Mouse (Mus musculus): ENCODE measurements at regions not wholly inside any gene's neighbourhood (a gene's known extent, or its start where the extent isn't known, plus 50 kb on each side); places are given as distances from the start of the nearest gene placed in this dataset.
A peak's percentile ranks its signal among the peaks of the same experiment; 100 is the strongest.

DNA sequence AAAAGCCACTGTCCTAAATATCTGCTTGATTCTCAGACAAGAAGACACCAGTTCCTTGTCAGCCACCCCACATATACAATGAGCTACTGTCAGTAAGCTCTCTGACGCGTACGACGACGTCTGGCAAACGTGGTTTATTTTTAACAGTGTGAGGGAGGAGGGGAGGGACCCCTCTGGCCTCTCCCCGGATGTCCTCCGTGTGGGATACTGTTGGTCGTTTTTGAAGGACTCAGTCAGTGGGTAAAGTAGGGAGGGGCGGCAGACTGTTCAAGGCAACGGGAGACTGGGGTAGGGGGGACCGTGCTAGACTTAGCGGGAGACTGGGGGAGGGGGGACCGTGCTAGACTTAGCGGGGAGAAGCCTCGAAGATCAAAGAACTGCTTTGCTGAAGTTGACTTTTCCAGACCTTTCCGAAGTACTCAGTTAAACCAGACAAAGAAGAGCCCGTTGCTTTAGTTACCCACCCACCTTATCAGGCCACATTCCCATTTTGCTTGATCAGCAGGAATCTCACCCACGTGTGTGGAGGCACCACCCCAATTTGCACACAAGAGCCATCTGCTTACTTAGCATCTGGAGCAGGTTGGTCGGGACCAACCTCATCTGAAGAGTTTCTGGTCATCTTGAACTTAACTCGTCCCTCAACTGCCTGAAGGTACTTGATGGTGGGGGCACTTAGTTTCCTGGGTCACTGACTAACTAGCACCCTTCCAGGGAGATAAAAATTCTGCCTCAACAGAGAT is 92.6 kb upstream of the Mark1 start:
- no peak for DNase-seq (ENCODE audit: low spot score in 2 of 2)

DNA sequence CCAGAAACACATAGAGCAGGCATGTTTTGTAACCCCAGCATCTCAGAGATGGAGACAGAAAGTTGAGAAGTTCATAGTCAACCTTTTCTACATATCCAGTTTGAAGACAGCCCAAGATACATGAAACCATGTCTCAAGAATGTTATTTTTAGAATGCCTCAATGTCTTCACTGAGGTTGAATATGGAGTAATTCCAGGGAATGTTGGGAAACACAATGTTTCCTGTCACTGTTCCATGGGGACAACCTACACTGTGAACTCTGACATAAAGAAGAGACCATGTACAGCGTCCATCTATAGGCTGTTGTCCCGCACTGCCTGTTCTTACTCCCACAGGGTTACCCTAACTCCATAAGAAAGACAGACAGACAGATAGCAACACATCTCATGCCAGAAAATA is 89.8 kb upstream of the Mark1 start:
- DNase-seq (ENCODE audit: low spot score in 2 of 2): no peak

DNA sequence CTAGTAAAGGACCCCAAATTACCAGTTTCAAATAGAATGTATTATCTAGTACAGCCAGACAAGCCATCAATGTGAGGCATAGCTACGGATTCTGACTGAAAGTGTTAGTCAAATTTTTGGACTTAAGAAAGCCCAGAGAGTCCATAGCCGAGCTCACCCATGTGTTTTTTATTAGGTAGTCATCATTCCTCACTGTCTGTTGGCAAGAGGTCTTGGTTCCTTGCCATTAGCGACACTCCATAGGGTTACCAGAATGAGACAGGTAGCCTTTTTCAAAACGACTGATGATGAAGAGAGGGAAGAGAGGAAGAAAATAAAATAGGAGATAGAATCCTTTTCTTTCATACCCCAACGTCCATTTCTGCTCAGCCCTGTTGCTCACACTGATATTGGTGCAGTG is 83.8 kb upstream of the Mark1 start:
- no peak for DNase-seq (ENCODE audit: low spot score in 2 of 2)

DNA sequence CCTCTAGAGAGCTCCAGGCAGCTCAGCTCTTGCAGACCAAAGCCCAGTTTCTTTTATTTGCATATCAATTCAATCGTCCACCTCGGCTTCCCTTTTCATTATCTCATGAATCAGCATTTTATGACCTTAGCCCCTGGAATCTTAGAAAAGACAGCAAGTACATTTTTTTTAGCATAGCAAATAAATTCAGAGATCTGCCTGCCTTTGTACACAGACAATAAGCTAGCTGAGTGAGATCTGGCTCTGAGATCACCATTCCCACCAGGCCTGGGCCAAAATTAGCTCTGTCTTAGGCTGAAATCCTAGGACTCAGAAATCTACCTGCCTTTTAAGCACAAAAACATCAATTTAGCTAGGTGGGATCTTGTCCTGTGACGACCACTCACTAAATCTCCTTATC is 80.7 kb upstream of the Mark1 start:
- no peak for DNase-seq (ENCODE audit: low spot score in 2 of 2)

DNA sequence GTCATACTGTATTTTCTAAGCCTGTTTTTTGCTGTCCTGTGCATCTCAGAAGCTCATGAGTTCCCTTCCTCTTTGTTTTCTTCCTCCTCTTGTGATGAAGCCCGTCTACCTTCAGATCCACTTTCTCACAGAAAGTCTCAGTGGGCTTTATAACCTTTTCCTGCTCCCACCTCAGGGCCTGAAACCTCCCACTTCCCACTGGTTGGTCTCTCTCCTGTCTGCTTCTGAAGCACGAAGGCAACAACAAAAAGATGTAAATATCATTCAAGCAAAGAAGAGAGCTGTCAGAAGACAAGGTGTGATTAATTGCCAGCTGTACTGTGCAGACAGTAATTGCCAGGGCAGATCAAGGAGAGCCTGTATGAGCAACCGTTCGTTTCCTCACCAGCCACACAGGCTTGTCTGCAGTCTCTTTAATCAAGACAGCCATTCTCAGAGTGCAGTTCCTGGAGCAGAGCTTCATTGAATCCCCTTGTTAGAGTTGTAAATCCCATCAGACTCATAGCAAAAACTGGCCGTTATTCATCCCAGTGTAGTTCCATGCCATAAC is 80.0 kb upstream of the Mark1 start:
- DNase-seq (ENCODE audit: low spot score in 2 of 2): no peak

DNA sequence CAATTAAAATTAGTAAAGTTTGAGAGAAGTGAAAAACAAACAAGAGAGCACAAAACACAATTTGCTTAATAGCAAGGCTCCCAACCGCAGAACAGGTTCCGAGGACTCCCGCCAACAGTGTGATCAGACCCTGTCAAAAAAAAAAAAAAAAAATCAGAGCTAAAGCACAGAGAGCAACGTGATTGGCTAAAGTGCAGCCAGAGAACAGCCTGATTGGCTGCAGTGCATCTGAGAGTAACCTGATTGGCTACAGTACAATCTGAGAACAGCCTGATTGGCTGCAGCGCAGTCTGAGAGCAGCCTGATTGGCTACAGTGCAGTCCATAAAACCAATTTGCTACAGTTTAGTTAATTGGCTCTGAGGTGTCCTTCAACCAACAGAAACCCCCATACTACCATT is 74.6 kb upstream of the Mark1 start:
- DNase-seq (ENCODE audit: low spot score in 2 of 2): no peak

DNA sequence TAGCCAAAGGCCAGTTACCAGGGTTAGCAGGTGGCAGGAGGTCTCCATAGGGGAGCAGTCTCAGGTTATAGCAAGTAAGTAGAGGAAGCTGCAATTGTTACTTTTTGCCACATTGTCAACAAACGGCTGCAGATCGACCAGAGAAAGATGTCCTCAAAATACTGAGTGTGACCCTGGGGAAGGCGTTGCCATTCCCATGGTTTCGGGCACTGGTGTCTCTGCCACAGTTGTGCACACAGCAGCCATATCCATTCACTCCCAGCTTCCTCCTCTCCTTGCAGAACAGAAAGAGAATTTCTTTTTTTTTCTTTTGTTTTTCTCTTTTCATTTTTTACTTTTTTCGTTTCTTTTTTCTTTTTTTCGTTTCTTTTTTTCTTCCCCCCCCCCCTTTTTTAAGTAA is 73.4 kb upstream of the Mark1 start:
- no peak for DNase-seq (ENCODE audit: low spot score in 2 of 2)

DNA sequence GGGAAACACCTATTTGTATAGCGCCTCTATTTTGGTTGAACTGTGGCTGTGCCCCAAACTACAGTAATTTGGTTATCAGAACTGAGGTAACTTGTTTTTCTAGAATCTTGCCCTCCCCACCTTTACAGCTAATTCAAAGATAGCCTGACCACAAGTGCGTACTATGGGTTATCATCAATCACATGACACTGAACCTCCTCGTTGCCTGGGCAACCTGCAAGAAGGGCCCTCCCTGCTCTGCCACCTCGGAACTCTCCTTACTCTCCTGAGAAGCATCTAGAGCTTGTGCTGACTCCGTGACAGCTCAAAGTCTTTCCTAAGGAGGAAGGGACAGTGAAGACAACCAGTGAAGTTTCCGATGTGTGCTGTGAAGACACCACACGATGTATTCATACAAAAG is 72.2 kb upstream of the Mark1 start:
- DNase-seq (ENCODE audit: low spot score in 2 of 2): no peak

DNA sequence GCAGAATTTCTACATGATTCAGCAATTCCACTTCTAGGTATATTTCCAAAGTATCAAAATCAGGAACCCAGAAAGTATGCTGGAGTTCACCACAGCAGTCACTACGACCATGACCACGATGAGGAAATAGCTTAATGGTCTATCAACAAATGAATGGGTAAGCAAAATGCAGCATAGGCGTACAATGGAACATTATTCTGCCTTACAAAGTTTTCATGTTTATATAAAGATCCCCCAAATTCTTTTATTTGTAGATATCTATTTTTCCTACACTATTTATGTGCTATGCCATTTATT is 71.4 kb upstream of the Mark1 start:
- DNase-seq (ENCODE audit: low spot score in 2 of 2): no peak

DNA sequence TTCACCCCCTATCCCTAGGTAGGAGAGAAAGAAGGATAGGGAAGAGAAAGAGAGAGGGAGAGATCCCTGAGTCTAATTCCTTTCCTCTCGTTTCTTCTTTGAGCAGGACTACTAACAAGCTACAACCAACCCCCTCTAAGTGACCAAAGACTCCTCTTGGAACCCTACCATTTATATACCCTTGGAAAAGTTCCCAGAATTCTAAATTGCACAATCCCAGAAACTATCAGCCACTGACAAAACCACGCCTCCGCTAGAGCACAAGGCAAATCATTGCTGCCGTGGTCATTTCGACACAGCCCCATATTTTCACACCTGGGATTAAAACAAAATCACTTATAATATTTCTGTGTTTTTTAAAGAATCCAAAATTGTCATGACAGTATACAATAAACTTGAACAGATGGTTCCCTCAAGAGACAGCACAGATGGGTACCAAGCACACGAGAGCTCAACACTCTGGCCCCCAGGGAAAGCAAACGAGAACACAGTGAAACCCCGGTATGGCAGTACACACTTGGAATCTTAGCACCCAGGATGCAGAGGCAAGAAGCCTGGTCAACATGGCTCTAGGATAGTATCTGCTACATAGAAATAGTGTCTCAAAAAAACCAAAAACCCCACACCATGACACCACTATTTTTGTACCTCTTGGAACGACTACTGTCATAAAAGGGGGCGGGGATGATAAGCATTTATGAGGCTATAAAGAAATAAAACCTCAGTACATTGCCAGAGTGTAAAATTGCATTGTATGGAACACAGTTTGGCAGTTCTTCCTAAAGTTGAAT is 70.9 kb upstream of the Mark1 start:
- DNase-seq (ENCODE audit: low spot score in 2 of 2): peak; percentile 8 to 24

DNA sequence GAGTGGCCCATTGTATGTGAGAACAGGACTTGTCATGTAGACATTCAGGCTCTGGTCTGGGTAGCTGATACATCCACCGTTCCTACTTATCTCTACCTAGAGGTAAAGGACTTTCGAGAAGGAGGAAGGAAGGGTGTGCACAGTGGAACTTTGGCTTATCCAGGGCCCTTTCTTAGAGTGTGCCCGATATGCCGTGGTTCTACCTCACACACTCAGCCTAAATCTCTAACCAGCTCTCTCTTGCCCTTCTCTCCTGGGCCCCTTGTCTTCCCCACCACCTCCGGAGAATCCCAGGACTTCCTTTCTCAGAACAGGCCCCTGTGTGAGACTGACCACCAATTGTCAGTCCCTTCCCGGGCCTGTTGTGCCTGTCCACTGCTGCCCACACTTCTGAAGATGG is 68.8 kb upstream of the Mark1 start:
- no peak for DNase-seq (ENCODE audit: low spot score in 2 of 2)

DNA sequence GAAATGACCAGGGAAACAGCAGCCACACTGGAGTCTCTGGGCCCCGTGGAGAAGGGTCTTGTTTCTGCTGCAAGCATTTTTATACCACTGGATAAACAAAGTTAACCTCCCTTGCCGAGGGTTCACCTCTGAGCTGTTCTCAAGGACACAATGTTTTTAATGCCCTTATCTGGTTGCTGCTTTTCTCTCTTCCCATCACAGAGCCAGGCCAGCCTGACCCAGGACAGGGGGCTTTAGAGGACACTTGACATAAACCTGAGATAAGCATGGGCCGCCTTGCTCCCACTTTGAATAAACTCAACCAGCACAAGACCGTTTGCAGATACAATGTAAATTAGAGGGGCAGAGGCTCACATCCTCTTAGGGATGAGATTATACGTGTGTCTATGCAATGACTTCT is 68.3 kb upstream of the Mark1 start:
- DNase-seq (ENCODE audit: low spot score in 2 of 2): no peak

DNA sequence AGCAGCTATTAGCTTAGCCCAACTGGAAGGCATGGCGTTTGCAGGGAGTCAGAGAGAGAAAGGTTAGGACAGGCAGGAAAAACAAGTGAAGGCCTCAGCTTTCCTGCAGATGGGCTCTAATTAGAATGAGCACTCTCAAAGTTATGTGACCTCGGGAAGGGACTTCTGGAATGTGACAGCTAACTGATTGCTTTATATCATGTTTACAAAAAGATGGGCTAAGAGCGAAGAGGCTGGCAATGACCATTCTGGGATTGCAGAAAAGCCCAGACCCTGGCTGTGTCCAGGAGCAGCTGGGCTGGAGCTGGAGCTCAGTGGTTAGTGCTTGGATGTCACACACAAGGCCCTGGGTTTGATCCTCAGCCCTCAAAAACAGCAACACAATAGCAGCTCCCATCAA is 65.7 kb upstream of the Mark1 start:
- no peak for DNase-seq (ENCODE audit: low spot score in 2 of 2)

DNA sequence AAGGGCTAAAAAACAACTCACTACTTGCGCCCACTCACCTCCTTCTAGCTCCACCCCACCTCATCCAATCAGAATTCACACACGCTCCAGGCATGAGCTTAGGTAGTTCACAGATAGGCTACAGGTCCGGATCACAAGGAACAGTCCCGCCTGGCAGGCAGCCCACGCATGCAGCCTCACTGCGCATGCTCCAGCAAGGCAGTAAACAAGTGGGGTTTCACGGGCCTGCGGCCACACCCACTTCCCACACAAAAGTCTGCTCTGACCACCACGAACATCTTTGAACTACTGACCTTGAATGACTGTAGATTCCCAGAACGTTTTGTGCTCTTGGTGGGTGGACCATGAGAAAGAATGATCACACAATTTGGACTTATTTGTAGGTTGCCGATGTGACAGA is 62.7 kb upstream of the Mark1 start:
- DNase-seq (ENCODE audit: low spot score in 2 of 2): no peak

DNA sequence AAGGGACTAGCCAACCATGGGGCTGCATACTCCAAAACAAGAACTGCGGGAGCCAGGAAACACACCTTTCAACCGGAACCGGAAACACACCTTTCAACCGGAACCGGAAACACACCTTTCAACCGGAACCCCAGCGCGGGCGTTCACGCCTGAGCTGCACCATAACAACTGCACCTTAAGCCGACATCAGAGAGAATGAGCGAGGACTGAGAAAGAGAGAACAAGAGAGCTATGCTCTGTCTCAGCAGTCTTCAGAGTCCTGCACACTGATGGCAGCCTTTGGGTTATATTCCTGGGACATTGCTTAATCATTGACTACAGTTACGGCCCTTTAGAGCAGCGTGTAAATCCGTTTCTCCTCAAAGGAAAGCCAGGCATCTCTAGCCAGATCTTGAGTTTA is 58.1 kb upstream of the Mark1 start:
- no peak for DNase-seq (ENCODE audit: low spot score in 2 of 2)

DNA sequence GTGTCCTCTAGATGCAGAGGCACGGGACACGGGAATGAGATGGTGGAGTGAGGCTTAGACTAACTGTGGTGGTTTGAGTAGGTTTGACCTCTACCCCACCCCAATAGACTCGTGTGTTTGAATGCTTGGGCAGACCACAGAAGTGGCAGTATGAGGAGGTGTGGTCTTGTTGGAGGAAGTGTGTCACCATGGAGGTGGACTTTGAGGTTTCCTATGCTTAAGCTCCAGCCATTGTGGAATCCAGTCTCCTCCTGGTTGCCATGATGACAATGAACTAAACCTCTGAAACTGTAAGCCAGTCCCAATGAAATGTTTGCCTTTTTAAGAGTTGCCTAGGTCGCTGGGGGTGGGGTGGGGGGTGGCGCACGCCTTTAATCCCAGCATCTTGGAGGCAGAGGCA is 53.3 kb upstream of the Mark1 start:
- no peak for DNase-seq (ENCODE audit: low spot score in 2 of 2)

DNA sequence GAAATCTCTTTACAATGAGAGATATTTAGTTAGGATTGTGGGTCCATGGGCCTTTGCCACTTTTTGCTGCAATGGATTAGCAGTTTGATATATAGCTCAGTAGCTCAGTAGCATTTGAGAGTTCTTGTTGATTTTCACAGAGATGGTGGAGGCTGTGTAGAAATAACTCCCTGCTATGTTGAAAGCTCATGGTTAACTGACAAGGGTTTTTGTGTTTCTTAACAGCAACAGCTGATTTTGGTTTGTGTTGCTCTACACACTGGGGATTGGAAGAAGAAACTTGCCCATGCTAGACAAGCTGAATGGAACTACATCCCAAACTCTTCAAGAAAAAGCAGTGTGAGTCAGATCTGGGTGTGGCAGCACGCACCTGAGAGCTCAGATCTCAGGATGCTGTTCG is 50.6 kb upstream of the Mark1 start:
- DNase-seq (ENCODE audit: low spot score in 2 of 2): no peak
